Mouse (Mus musculus): ENCODE results near the gene Ndufs2.

DNA sequence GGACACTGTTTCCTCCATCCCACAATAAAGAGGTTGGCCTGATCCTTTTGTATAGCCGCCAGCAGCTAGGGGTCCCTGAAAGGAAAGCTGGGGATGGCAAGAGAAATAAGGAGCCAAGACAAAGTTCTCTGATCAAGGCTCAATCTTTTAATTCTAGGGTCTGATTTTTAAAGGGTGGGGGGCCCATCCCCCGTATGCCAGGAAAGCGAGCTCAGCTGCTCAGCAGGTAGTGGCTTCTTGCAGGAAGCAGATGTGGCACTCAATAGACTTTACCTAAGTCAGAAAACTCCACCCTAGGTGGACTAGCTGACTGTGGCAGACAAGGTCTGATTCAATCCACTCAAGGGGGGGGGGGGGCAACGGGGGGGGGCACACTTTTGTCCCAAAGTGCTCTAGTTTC lies 24.4 kb downstream of the Ndufs2 start:
- TF ChIP-seq CTCF (IDR thresholded peaks at IDR 0.05; ENCODE audit: control insufficient read depth, insufficient read depth, insufficient replicate concordance, low read depth, low read length) (no peak), POLR2A (IDR thresholded peaks at IDR 0.05; ENCODE audit: control insufficient read depth, low read depth, low read length) (no peak)
